Mouse (Mus musculus) ES-E14 (cell line): ENCODE measurements around the gene Itpripl2.

Experiments used
- CHD2 ChIP-seq: IDR thresholded peaks from 2 replicates; pipeline ENCODE4 v1.6.1; 2014; ENCODE audit warnings: mild to moderate bottlenecking, low read depth, low read length, inconsistent platforms
- HCFC1 ChIP-seq: IDR thresholded peaks from 2 replicates; pipeline ENCODE4 v1.6.1; 2012; ENCODE audit warnings: low read length, inconsistent platforms, borderline replicate concordance; ENCODE audit not compliant: insufficient read depth
- ZC3H11A ChIP-seq: IDR thresholded peaks from 2 replicates; pipeline ENCODE4 v1.6.1; 2012; ENCODE audit warnings: low read depth, mild to moderate bottlenecking, inconsistent platforms, low read length, borderline replicate concordance

DNA sequence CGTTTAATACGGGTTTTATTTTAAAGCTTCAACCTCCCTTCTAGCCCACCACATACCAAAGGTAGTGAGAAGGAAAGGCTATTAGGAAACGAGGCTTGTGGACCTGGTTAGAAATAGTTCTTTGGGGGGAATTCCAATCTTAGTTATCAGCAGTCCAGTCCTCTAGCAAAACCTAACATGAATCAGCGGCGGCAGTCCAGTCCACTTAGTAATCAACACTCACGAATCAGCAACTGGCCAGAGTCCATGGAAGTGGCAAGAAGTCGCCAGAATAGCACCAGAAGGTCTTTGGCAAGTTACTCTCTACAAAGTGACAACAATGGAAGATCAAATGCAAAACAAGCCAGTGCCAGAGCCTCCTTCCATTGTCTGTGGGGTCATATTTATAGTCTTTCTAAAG lies 16.8 kb upstream of the Itpripl2 start:
- TF ChIP-seq ZC3H11A (no peak), CHD2 (no peak), HCFC1 (no peak)
